Mouse (Mus musculus) stomach, embryonic 16.5 days (tissue): ENCODE results near the gene Plekha3. TPM values are rescaled to one million over a fixed set of nuclear protein-coding genes. Genes with fewer than 3 reads are reported as not detected.

Source experiments
- polyA plus RNA-seq: library from polyadenylated mRNA; unstranded; fragments of >200 nt; fragmentation: Nextera tagmentation; extraction: Ambion mirVana; gene quantifications from 2 replicates; pipeline ENCODE4 v1.2.1, GENCODE M21; 2015

The Plekha3 gene
- polyA plus RNA-seq, 1 experiment from 2014 or later, result 3.4 TPM

Other genes with a start within 250 kb of the Plekha3 start
- gene Prkra, start 27.3 kb upstream of the Plekha3 start, polyA plus RNA-seq, result 45.4 and 49.2 TPM in 2 replicates
- gene Pjvk, start 26.8 kb upstream of the Plekha3 start, polyA plus RNA-seq, result 0.22 and 0.25 TPM in 2 replicates
- gene Fkbp7, start 2.2 kb upstream of the Plekha3 start, polyA plus RNA-seq, result 75.1 and 81.9 TPM in 2 replicates